Mouse (Mus musculus): ENCODE data around the gene Taf12. TPM values are rescaled to one million over a fixed set of nuclear protein-coding genes. Genes with fewer than 3 reads are reported as not detected.

The Taf12 gene
- total and polyA plus RNA-seq, 3 experiments, result 16.1 to 34.6 (median 29.8) TPM

GRCm38 (mm10) chr4:132338943-132339342 is 64.8 kb downstream of the Taf12 start:
- Histone ChIP-seq H3K27me3 (ENCODE audit: control insufficient read depth, insufficient read depth, low read length) (no peaks in the 10 kb centered on the region), H3K9ac (ENCODE audit: low read depth, low read length) (no peak overlapping the region), H3K79me2 (replicated peaks; ENCODE audit: control insufficient read depth, insufficient read depth, low read length) (peaks cover 4% of the 10 kb centered on the region), H3K36me3 (ENCODE audit: control insufficient read depth, insufficient read depth, low read length) (no peaks in the 10 kb centered on the region), H3K4me1 (ENCODE audit: control insufficient read depth, insufficient read depth, low read length) (no peaks in the 10 kb centered on the region; the same call in 1 of the 2 replicates), H3K27ac (peak overlapping the region; percentile 36; the same call in 1 of the 2 replicates), H3K4me3 (no peak overlapping the region)
- intact Hi-C loops (cut with DNase I), result no loop called here
- peak; percentile 59 to 78 for DNase-seq
- WGBS, result 57% methylated on average over 13 of the region's 13 CpGs
- TF ChIP-seq POLR2A (IDR thresholded peaks at IDR 0.05; ENCODE audit: insufficient read depth, low read depth, low read length) (no peak), CTCF (IDR thresholded peaks at IDR 0.05) (no peak), EP300 (IDR thresholded peaks at IDR 0.05; ENCODE audit: insufficient read depth, low read depth, low read length) (no peak)

- peaks cover 6% of the 10 kb centered on the region for H3K79me2 ChIP-seq (replicated peaks; ENCODE audit: control insufficient read depth, insufficient read depth, low read length)
- H3K4me1 ChIP-seq (ENCODE audit: control insufficient read depth, insufficient read depth, low read length), result peaks cover 1% of the 10 kb centered on the region
- H3K4me3 ChIP-seq, result no peak overlapping the region
- TF ChIP-seq POLR2A (IDR thresholded peaks at IDR 0.05; ENCODE audit: insufficient read depth, low read depth, low read length), result no peak
- no peak for TF ChIP-seq CTCF (IDR thresholded peaks at IDR 0.05)
- no peak for TF ChIP-seq EP300 (IDR thresholded peaks at IDR 0.05; ENCODE audit: insufficient read depth, low read depth, low read length)
- 84% methylated on average over 3 of the region's 3 CpGs for WGBS
- no peak overlapping the region for H3K27ac ChIP-seq
- H3K27me3 ChIP-seq (ENCODE audit: control insufficient read depth, insufficient read depth, low read length), result no peaks in the 10 kb centered on the region
- intact Hi-C loops (cut with DNase I), result no loop called here
- no peak overlapping the region for H3K9ac ChIP-seq (ENCODE audit: low read depth, low read length)
- no peak for DNase-seq
- no peaks in the 10 kb centered on the region for H3K36me3 ChIP-seq (ENCODE audit: control insufficient read depth, insufficient read depth, low read length)
Measured at GRCm38 (mm10) chr4:132341451-132341850, 67.3 kb downstream of the Taf12 start.

- TF ChIP-seq POLR2A (IDR thresholded peaks at IDR 0.05; ENCODE audit: insufficient read depth, low read depth, low read length), result no peak
- TF ChIP-seq EP300 (IDR thresholded peaks at IDR 0.05; ENCODE audit: insufficient read depth, low read depth, low read length), result no peak
- TF ChIP-seq CTCF (IDR thresholded peaks at IDR 0.05), result no peak
- intact Hi-C loops (cut with DNase I), result loop anchor here (1.0 to 5.0 kb wide), 5 partner anchors 16 to 257 kb away; partner anchors contain the start of gene Trnau1ap
- H3K4me3 ChIP-seq, result peak overlapping the region; percentile 82
- no peaks in the 10 kb centered on the region for H3K27me3 ChIP-seq (ENCODE audit: control insufficient read depth, insufficient read depth, low read length)
- H3K4me1 ChIP-seq (ENCODE audit: control insufficient read depth, insufficient read depth, low read length), result peaks cover 1% of the 10 kb centered on the region
- DNase-seq, result no peak
- H3K9ac ChIP-seq (ENCODE audit: low read depth, low read length), result peak overlapping the region; percentile 26; the same call in 1 of the 2 replicates
- no peak overlapping the region for H3K27ac ChIP-seq
- peaks cover 6% of the 10 kb centered on the region for H3K79me2 ChIP-seq (replicated peaks; ENCODE audit: control insufficient read depth, insufficient read depth, low read length)
- H3K36me3 ChIP-seq (ENCODE audit: control insufficient read depth, insufficient read depth, low read length), result no peaks in the 10 kb centered on the region
- WGBS, result 8% methylated on average over 13 of the region's 13 CpGs
Measured at GRCm38 (mm10) chr4:132344403-132345134, 70.4 kb downstream of the Taf12 start.

Other genes with a start within 250 kb of the Taf12 start
- gene Gm10300, start 199.7 kb upstream of the Taf12 start, total RNA-seq (2021), result under 1 TPM; 0.11 to 0.13 TPM
- gene Gm10300, start 199.7 kb upstream of the Taf12 start, polyA plus RNA-seq (2012; rRNA removed), result 0.08 and 0.12 TPM in 2 replicates
- gene Epb41, start 199.1 kb upstream of the Taf12 start, total RNA-seq (2021), result 100 to 1,000 TPM; 128 to 256 TPM
- 58.7 and 62.5 TPM in 2 replicates for gene Epb41, start 199.1 kb upstream of the Taf12 start, polyA plus RNA-seq (2012; rRNA removed)
- gene Oprd1, start 129.9 kb upstream of the Taf12 start, total RNA-seq (2021), result under 1 TPM; 0.20 to 0.21 TPM
- gene Oprd1, start 129.9 kb upstream of the Taf12 start, polyA plus RNA-seq (2012; rRNA removed), result 0.43 and 0.64 TPM in 2 replicates
- 10 to 100 TPM; 26.8 to 27.5 TPM for gene Ythdf2, start 62.1 kb upstream of the Taf12 start, total RNA-seq (2021)
- 9.7 and 17.7 TPM in 2 replicates for gene Ythdf2, start 62.1 kb upstream of the Taf12 start, polyA plus RNA-seq (2012; rRNA removed)
- gene Gmeb1, start 12.8 kb upstream of the Taf12 start, total RNA-seq (2021), result 10 to 100 TPM in 1 of 2 experiments, 1 to 10 TPM in 1; 8.5 to 10.0 TPM
- gene Gmeb1, start 12.8 kb upstream of the Taf12 start, polyA plus RNA-seq (2012; rRNA removed), result 7.7 and 9.5 TPM in 2 replicates
- 1 to 10 TPM in 1 of 2 experiments, under 1 TPM in 1; 0.73 to 1.1 TPM for gene Rab42, start 29.0 kb downstream of the Taf12 start, total RNA-seq (2021)
- 3.8 and 4.2 TPM in 2 replicates for gene Rab42, start 29.0 kb downstream of the Taf12 start, polyA plus RNA-seq (2012; rRNA removed)
- 10 to 100 TPM; 21.3 to 24.6 TPM for gene Trnau1ap, start 55.2 kb downstream of the Taf12 start, total RNA-seq (2021)
- 14.8 and 14.9 TPM in 2 replicates for gene Trnau1ap, start 55.2 kb downstream of the Taf12 start, polyA plus RNA-seq (2012; rRNA removed)
- 1 to 10 TPM; 6.6 to 7.5 TPM for gene Rcc1, start 79.2 kb downstream of the Taf12 start, total RNA-seq (2021)
- gene Rcc1, start 79.2 kb downstream of the Taf12 start, polyA plus RNA-seq (2012; rRNA removed), result 5.1 and 5.2 TPM in 2 replicates
- 10 to 100 TPM; 22.3 to 22.4 TPM for gene Phactr4, start 148.1 kb downstream of the Taf12 start, total RNA-seq (2021)
- 8.7 and 10.1 TPM in 2 replicates for gene Phactr4, start 148.1 kb downstream of the Taf12 start, polyA plus RNA-seq (2012; rRNA removed)
- 1 to 10 TPM; 3.5 to 4.5 TPM for gene Med18, start 189.5 kb downstream of the Taf12 start, total RNA-seq (2021)
- gene Med18, start 189.5 kb downstream of the Taf12 start, polyA plus RNA-seq (2012; rRNA removed), result 2.1 and 2.2 TPM in 2 replicates
- gene Sesn2, start 236.1 kb downstream of the Taf12 start, total RNA-seq (2021), result 1 to 10 TPM; 2.5 to 3.3 TPM
- gene Sesn2, start 236.1 kb downstream of the Taf12 start, polyA plus RNA-seq (2012; rRNA removed), result 3.4 and 4.3 TPM in 2 replicates